10 mouse cellular contexts compared by ENCODE assay signal in the genomic region with DNA sequence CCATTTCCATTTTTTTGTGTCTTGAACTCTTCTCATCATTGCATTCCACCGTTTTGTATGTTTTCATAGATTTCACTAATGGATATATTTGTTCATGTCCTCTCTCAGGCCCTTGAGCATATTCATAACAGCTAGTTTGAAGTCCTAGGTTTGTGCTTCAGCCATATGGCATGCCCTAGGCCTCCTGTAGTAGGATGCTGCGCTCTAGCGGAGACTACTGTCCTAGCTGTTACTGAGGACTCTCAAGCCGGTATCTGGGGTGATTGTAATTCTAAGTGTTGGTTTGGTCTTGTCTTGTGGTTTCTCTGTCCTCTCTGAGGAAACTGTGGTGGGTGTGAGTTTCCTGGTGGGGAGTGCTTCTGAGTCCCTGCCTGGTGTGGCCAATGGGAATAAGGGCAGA. TPM values are rescaled to one million over a fixed set of nuclear protein-coding genes. Genes with fewer than 3 reads are reported as not detected.
DNase-seq lines count a peak whose midpoint lies in the region; ATAC-seq and TF ChIP-seq lines count a peak whose summit lies in the region.
"Had no signal": no experiment of that assay in that cellular context is flagged by ENCODE, and none has a peak within 500 bp of the region (broad histone marks: within the 10 kb centered on the region; RNA-seq: fewer than 3 reads in every experiment).

No protein-coding gene starts in this region.

- no peaks in the 10 kb centered on the region for H3K27me3 ChIP-seq in liver, adult 2 months (ENCODE audit: control insufficient read depth, insufficient read depth, low read length)
- no peaks in the 10 kb centered on the region; the same call in 1 of the 2 replicates for H3K27me3 ChIP-seq in liver, embryonic 11.5 days (replicated peaks; ENCODE audit: control insufficient read depth, insufficient read depth, low read length)
- no peaks in the 10 kb centered on the region for H3K27me3 ChIP-seq in hindbrain, embryonic 15.5 days
- no peaks in the 10 kb centered on the region for H3K27me3 ChIP-seq in neural tube, embryonic 15.5 days (replicated peaks)

- peak; percentile 21 to 37 for DNase-seq in adrenal gland, postnatal 36 days
- DNase-seq in adrenal gland, adult 8-10 months = no peak
- DNase-seq in liver, adult 2 months (ENCODE audit: extremely low read depth, low read depth, low spot score) = no peak
- no peak for DNase-seq in liver, embryonic 11.5 days (ENCODE audit: low spot score)
- peak; percentile 78 for DNase-seq in cerebellum, adult 9-10 months
- DNase-seq in urinary bladder, postnatal 4 days (ENCODE audit: low spot score in 2 of 2) = no peak

- no peak for TF ChIP-seq POLR2A in liver, adult 2 months (IDR thresholded peaks at IDR 0.05; ENCODE audit: extremely low read depth, insufficient read depth, low read length)

- H3K4me3 ChIP-seq in liver, adult 2 months (ENCODE audit: insufficient read depth, low read depth, low read length) = no peak overlapping the region
- no peak overlapping the region for H3K4me3 ChIP-seq in liver, embryonic 11.5 days (ENCODE audit: low read depth, low read length)
- no peak overlapping the region for H3K4me3 ChIP-seq in hindbrain, embryonic 15.5 days
- H3K4me3 ChIP-seq in neural tube, embryonic 15.5 days (replicated peaks) = no peak overlapping the region
- H3K4me3 ChIP-seq: lung, embryonic 15.5 days had no signal

- peak; percentile 36; the same call in 1 of the 2 replicates for TF ChIP-seq CTCF in liver, adult 2 months (IDR thresholded peaks at IDR 0.05; ENCODE audit: low read depth, low read length)

- 52% methylated on average over 4 of the region's 4 CpGs for WGBS in liver, adult 2 months
- WGBS in liver, embryonic 11.5 days = 25% methylated on average over 4 of the region's 4 CpGs
- WGBS in hindbrain, embryonic 15.5 days = 33% methylated on average over 4 of the region's 4 CpGs
- 35% methylated on average over 4 of the region's 4 CpGs for WGBS in neural tube, embryonic 15.5 days

- H3K4me1 ChIP-seq in liver, adult 2 months (ENCODE audit: control insufficient read depth, insufficient read depth, low read length) = no peaks in the 10 kb centered on the region
- H3K4me1 ChIP-seq in liver, embryonic 11.5 days (replicated peaks; ENCODE audit: control insufficient read depth, insufficient read depth, low read length) = no peaks in the 10 kb centered on the region
- no peaks in the 10 kb centered on the region for H3K4me1 ChIP-seq in hindbrain, embryonic 15.5 days (replicated peaks)
- no peaks in the 10 kb centered on the region for H3K4me1 ChIP-seq in neural tube, embryonic 15.5 days
- H3K4me1 ChIP-seq: lung, embryonic 15.5 days had no signal

- ATAC-seq in liver, embryonic 11.5 days (replicated peaks; ENCODE audit: low FRiP score) = no peak
- ATAC-seq in hindbrain, embryonic 15.5 days (ENCODE audit: low FRiP score, low read depth) = 0 out of 2 replicates have a peak, but pooled peaks have one; percentile 51
- ATAC-seq in neural tube, embryonic 15.5 days (ENCODE audit: low FRiP score) = peak; percentile 50; the same call in 1 of the 2 replicates

- no peak overlapping the region for H3K4me2 ChIP-seq in liver, embryonic 11.5 days
- H3K4me2 ChIP-seq in hindbrain, embryonic 15.5 days = no peak overlapping the region
- H3K4me2 ChIP-seq in neural tube, embryonic 15.5 days = no peak overlapping the region
- H3K4me2 ChIP-seq: lung, embryonic 15.5 days had no signal

- no peaks in the 10 kb centered on the region for H3K36me3 ChIP-seq in liver, adult 2 months (ENCODE audit: control insufficient read depth, insufficient read depth, low read length)
- H3K36me3 ChIP-seq in liver, embryonic 11.5 days (ENCODE audit: control insufficient read depth, insufficient read depth, low read length) = no peaks in the 10 kb centered on the region
- H3K36me3 ChIP-seq in hindbrain, embryonic 15.5 days = peaks cover 6% of the 10 kb centered on the region; the same call in 1 of the 2 replicates
- H3K36me3 ChIP-seq in neural tube, embryonic 15.5 days = peaks cover 2% of the 10 kb centered on the region; the same call in 1 of the 2 replicates
- H3K36me3 ChIP-seq: G1E; lung, embryonic 15.5 days had no signal

- no peak overlapping the region for H3K27ac ChIP-seq in liver, adult 2 months (replicated peaks; ENCODE audit: insufficient read depth, low read depth, low read length)
- no peak overlapping the region for H3K27ac ChIP-seq in liver, embryonic 11.5 days (ENCODE audit: low read depth, low read length)
- no peak overlapping the region for H3K27ac ChIP-seq in hindbrain, embryonic 15.5 days (replicated peaks)
- H3K27ac ChIP-seq in neural tube, embryonic 15.5 days (replicated peaks) = no peak overlapping the region
- H3K27ac ChIP-seq: lung, embryonic 15.5 days had no signal

- no peak overlapping the region for H3K9ac ChIP-seq in liver, adult 2 months (ENCODE audit: low read depth, low read length)
- no peak overlapping the region for H3K9ac ChIP-seq in liver, embryonic 11.5 days (ENCODE audit: low read depth, low read length)
- no peak overlapping the region for H3K9ac ChIP-seq in hindbrain, embryonic 15.5 days
- no peak overlapping the region for H3K9ac ChIP-seq in neural tube, embryonic 15.5 days (replicated peaks)
- H3K9ac ChIP-seq: lung, embryonic 15.5 days had no signal

- no peaks in the 10 kb centered on the region for H3K79me2 ChIP-seq in liver, adult 2 months (ENCODE audit: control insufficient read depth, insufficient read depth, low read length)

- H3K9me3 ChIP-seq in liver, embryonic 11.5 days (ENCODE audit: control insufficient read depth, low read length) = no peaks in the 10 kb centered on the region
- H3K9me3 ChIP-seq in hindbrain, embryonic 15.5 days = no peaks in the 10 kb centered on the region
- no peaks in the 10 kb centered on the region for H3K9me3 ChIP-seq in neural tube, embryonic 15.5 days (replicated peaks)
- H3K9me3 ChIP-seq: lung, embryonic 15.5 days had no signal

RNA-seq across cellular contexts. Expression of a gene that starts 50.1 kb away (rescaled TPM):
- total RNA-seq in adrenal gland, postnatal 36 days (2021) = under 1 TPM in 1 of 2 experiments, not detected in 1; 0.26 TPM
- under 1 TPM in 1 of 4 experiments, not detected in 3; 0.38 TPM for total RNA-seq in adrenal gland, adult 8-10 months (2022)
- not detected in 2 replicates for total RNA-seq in liver, adult 2 months (2014; rRNA removed)
- polyA plus RNA-seq in liver, adult 2 months (2012; rRNA removed) = not detected in 2 replicates
- not detected in 2 replicates for polyA plus RNA-seq in liver, embryonic 11.5 days (2014; fragmentation: Nextera tagmentation; extraction: Ambion mirVana)
- polyA plus RNA-seq in hindbrain, embryonic 15.5 days (2015; fragmentation: Nextera tagmentation; extraction: Ambion mirVana) = not detected in 2 replicates
- 0.14 TPM in 1 of 2 replicates, not detected in the other for polyA plus RNA-seq in neural tube, embryonic 15.5 days (2015; fragmentation: Nextera tagmentation; extraction: Ambion mirVana)
- total RNA-seq: G1E had no signal
- polyA plus RNA-seq: G1E had no signal

Comparison
In these comparisons a context has a peak if more than half of its experiments do, and no peak if none do; other contexts are left out.
1. DNase-seq: peak in adrenal gland, postnatal 36 days (2 of 2) and cerebellum, adult 9-10 months (single experiment); none in adrenal gland, adult 8-10 months (single experiment), liver, adult 2 months (single experiment), liver, embryonic 11.5 days (single experiment) and urinary bladder, postnatal 4 days (0 of 2).